ENCODE assay signal across 8 mouse cellular contexts in the genomic region with DNA sequence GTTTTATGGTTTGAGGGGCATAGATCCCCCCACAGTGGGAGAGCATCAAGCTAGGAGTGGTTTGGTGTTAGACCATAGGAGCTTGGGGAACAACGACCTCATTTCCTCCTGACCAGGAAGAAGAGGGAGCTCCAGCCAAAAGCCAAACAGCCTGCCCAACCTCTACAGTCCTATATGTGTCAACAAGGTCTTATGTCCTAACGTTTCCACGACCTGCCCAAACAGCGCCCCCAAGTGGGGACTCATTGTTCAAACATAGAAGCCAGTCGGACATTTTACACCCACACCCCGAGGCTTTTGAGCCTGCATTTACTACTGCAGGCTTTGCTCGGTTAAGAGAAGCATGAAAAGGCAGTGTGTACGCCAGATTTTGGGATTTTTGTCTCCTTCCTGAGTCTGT.
DNase-seq lines count a peak whose midpoint lies in the region; ATAC-seq and TF ChIP-seq lines count a peak whose summit lies in the region.

No protein-coding gene starts in this region.

- peak; percentile 14 for DNase-seq in heart, postnatal 0 days (ENCODE audit: low spot score)
- peak; percentile 26 to 47 for DNase-seq in adrenal gland, postnatal 36 days
- DNase-seq in lung, adult 2 months, result peak; percentile 23
- DNase-seq in layer of hippocampus, adult 9-10 months (ENCODE audit: low spot score), result no peak

- H3K36me3 ChIP-seq in heart, postnatal 0 days (replicated peaks; ENCODE audit: control insufficient read depth, insufficient read depth, low read length), result no peaks in the 10 kb centered on the region
- no peaks in the 10 kb centered on the region for H3K36me3 ChIP-seq in heart, embryonic 12.5 days
- H3K36me3 ChIP-seq in E14TG2a.4 (ENCODE audit: insufficient read depth, low read length), result no peaks in the 10 kb centered on the region
- no peaks in the 10 kb centered on the region for H3K36me3 ChIP-seq in forebrain, embryonic 16.5 days (ENCODE audit: control insufficient read depth, insufficient read depth)

- TF ChIP-seq POLR2A in lung, adult 2 months (IDR thresholded peaks at IDR 0.05; ENCODE audit: borderline replicate concordance, extremely low read depth, low read depth, low read length), result no peak

- TF ChIP-seq CTCF in heart, postnatal 0 days (IDR thresholded peaks at IDR 0.05; ENCODE audit: low read depth), result peak; percentile 38
- peak; percentile 57 for TF ChIP-seq CTCF in E14TG2a.4 (conservative IDR thresholded peaks at IDR 0.05; ENCODE audit: low read length)
- peak; percentile 37; the same call in 1 of the 2 replicates for TF ChIP-seq CTCF in lung, adult 2 months (IDR thresholded peaks at IDR 0.05; ENCODE audit: insufficient read depth, low read length)

- H3K4me2 ChIP-seq in heart, postnatal 0 days (ENCODE audit: low read depth, low read length), result no peak overlapping the region
- H3K4me2 ChIP-seq in heart, embryonic 12.5 days, result no peak overlapping the region
- no peak overlapping the region for H3K4me2 ChIP-seq in forebrain, embryonic 16.5 days (ENCODE audit: low read length)

- no peak overlapping the region for H3K9ac ChIP-seq in heart, postnatal 0 days (replicated peaks; ENCODE audit: low read depth, low read length)
- no peak overlapping the region for H3K9ac ChIP-seq in heart, embryonic 12.5 days
- no peak overlapping the region for H3K9ac ChIP-seq in forebrain, embryonic 16.5 days (replicated peaks; ENCODE audit: low read depth, low read length)

- TF ChIP-seq EP300 in heart, postnatal 0 days (IDR thresholded peaks at IDR 0.05; ENCODE audit: low read depth), result no peak

- no peaks in the 10 kb centered on the region for H3K27me3 ChIP-seq in heart, postnatal 0 days (ENCODE audit: control insufficient read depth, insufficient read depth, low read length)
- H3K27me3 ChIP-seq in heart, embryonic 12.5 days (replicated peaks), result no peaks in the 10 kb centered on the region
- H3K27me3 ChIP-seq in E14TG2a.4 (ENCODE audit: insufficient read depth, low read length), result peaks cover 11% of the 10 kb centered on the region
- no peaks in the 10 kb centered on the region for H3K27me3 ChIP-seq in forebrain, embryonic 16.5 days (replicated peaks; ENCODE audit: control insufficient read depth, insufficient read depth, low read length)

- no peaks in the 10 kb centered on the region for H3K4me1 ChIP-seq in heart, postnatal 0 days (ENCODE audit: control insufficient read depth, insufficient read depth)
- no peaks in the 10 kb centered on the region for H3K4me1 ChIP-seq in heart, embryonic 12.5 days (replicated peaks)
- peaks cover 9% of the 10 kb centered on the region; the same call in 1 of the 2 replicates for H3K4me1 ChIP-seq in E14TG2a.4 (replicated peaks; ENCODE audit: low read depth, low read length)
- no peaks in the 10 kb centered on the region for H3K4me1 ChIP-seq in lung, adult 2 months (ENCODE audit: control insufficient read depth, insufficient read depth, low read length)
- no peaks in the 10 kb centered on the region for H3K4me1 ChIP-seq in forebrain, embryonic 16.5 days (replicated peaks; ENCODE audit: control insufficient read depth, insufficient read depth, low read length)

- H3K4me3 ChIP-seq in heart, postnatal 0 days (ENCODE audit: low read depth, low read length), result no peak overlapping the region
- H3K4me3 ChIP-seq in heart, embryonic 12.5 days, result no peak overlapping the region
- no peak overlapping the region for H3K4me3 ChIP-seq in E14TG2a.4 (replicated peaks; ENCODE audit: low read length)
- no peak overlapping the region for H3K4me3 ChIP-seq in lung, adult 2 months (replicated peaks; ENCODE audit: extremely low read depth, low read depth, low read length)
- no peak overlapping the region for H3K4me3 ChIP-seq in forebrain, embryonic 16.5 days (replicated peaks; ENCODE audit: low read length)

- 44% methylated on average over 8 of the region's 8 CpGs for WGBS in heart, postnatal 0 days
- WGBS in heart, embryonic 12.5 days, result 43% methylated on average over 8 of the region's 8 CpGs
- WGBS in lung, adult 2 months, result 43% methylated on average over 8 of the region's 8 CpGs
- 44% methylated on average over 8 of the region's 8 CpGs for WGBS in forebrain, embryonic 16.5 days

- ATAC-seq in heart, postnatal 0 days (ENCODE audit: insufficient read depth, low read depth), result no peak
- ATAC-seq in heart, embryonic 12.5 days (ENCODE audit: insufficient number of reproducible peaks, low FRiP score), result no peak
- ATAC-seq in erythroblast, adult 5-6 weeks (replicated peaks; ENCODE audit: low FRiP score, poor library complexity, severe bottlenecking), result no peak
- no peak for ATAC-seq in forebrain, embryonic 16.5 days

- H3K9me3 ChIP-seq in heart, postnatal 0 days (replicated peaks; ENCODE audit: control insufficient read depth, low read length), result peaks cover 3% of the 10 kb centered on the region; the same call in 1 of the 2 replicates
- H3K9me3 ChIP-seq in heart, embryonic 12.5 days (replicated peaks), result no peaks in the 10 kb centered on the region
- H3K9me3 ChIP-seq in E14TG2a.4 (ENCODE audit: low read length), result peaks cover 8% of the 10 kb centered on the region
- H3K9me3 ChIP-seq in forebrain, embryonic 16.5 days (ENCODE audit: control insufficient read depth, low read length), result no peaks in the 10 kb centered on the region

- no peak overlapping the region for H3K27ac ChIP-seq in heart, postnatal 0 days (ENCODE audit: low read depth)
- H3K27ac ChIP-seq in heart, embryonic 12.5 days (ENCODE audit: poor library complexity, severe bottlenecking), result no peak overlapping the region
- no peak overlapping the region for H3K27ac ChIP-seq in forebrain, embryonic 16.5 days (ENCODE audit: low read length)
